Mouse (Mus musculus) activated CD4-positive, CD25-positive, alpha-beta regulatory T cell (primary cell): Measurements from ENCODE around the gene Dgcr2. TPM values are rescaled to one million over a fixed set of nuclear protein-coding genes. Genes with fewer than 3 reads are reported as not detected.

Experiments
- polyA plus RNA-seq, 2 experiments: library from polyadenylated mRNA; unstranded; fragments of 100-300 nt; shearing (Covaris generic); gene quantifications; one replicate each; pipeline ENCODE4 v1.2.1; 2017

Dgcr2 gene
- 10 to 100 TPM; 36.9 to 52.6 TPM for polyA plus RNA-seq

GRCm38 (mm10) chr16:17898462-17898861 lies at the start of gene Dgcr2, which contains the start of gene Tssk2:
TSS of gene Dgcr2 (minus strand) at chr16:17898562.
TSS of gene Tssk2 (plus strand) at chr16:17898637.

GRCm38 (mm10) chr16:17928087-17928580 lies 29.8 kb upstream of the Dgcr2 start, which contains the start of gene Slc25a1:
TSS of gene Slc25a1 (minus strand) at chr16:17928219.

DNA sequence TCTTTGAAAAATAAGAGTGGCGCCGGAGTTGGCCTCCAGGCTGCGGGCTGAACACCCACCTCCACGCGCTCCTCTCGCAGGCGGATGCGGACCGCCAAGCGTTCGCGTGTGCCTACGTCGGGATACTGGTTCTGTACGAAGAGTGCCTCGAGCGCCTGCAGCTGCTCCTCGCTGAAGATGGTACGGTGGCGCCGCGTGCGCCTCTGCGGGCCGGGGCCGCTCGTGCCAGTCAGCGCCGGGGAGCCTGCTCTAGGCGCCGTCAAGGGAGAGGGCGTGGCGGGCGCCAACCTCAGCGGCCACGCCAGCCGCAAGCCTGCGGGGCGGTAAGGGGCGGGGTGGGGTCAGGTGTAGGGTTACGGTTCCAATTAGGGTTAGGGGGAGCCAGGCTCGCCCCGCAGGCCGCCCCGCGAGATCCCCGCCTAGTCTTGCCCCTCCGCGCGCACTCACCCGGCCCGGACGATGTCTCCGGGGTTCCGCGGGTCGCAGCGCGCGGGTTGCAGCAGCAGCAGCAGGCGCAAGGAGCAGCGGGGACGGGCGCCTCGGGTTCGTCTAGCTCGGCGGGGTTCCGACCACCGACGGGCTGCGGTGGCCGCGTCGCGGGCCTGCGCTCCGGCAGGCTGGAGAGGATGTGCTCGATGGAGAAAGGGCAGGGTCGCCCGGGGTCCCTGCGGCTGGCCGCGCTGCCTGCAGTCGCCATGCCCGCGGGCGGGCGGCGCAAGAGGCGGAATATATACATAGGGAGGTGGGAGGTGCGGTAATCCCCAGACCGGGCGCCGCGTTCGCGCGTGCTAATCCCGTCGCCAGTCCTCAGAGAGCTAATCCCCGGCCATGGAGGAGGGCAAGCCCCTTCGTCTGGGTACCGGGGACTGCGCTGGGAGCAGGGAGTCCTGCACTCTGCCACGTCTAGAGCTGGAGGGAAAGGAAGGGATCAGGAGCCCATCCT lies 16.2 kb upstream of the Dgcr2 start, which contains the start of gene Gsc2:
TSS of gene Gsc2 (minus strand) at position 753 of the 943 bp plus-strand sequence.

DNA sequence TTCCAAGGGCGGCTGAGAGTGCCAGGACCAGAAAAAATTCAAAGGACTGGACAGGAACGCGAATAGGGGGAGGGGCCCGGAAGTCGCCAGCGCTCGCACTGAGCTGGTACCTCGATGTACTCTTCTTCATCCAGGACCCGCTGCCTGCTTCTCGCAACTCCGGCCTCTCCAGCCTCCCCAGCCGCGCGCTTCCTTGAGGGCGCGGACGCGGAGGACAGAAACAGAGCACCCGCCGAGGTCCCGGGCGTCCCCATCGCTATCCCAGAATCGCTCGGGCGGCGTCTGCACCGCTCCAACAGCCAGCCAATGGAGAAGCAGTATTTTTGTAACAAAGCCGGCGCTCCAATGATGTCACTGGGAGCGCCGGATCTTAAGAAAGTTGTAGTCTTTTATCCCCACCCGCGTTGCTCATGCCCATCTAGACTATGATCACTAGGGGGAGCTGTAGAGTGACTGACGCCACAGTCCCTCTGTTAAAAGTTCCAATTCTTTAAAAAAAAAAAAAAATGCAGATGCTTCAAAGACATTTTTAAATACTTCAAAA lies 12.8 kb upstream of the Dgcr2 start, which contains the start of gene Ess2:
TSS of gene Ess2 (minus strand) at position 297 of the 544 bp plus-strand sequence.

DNA sequence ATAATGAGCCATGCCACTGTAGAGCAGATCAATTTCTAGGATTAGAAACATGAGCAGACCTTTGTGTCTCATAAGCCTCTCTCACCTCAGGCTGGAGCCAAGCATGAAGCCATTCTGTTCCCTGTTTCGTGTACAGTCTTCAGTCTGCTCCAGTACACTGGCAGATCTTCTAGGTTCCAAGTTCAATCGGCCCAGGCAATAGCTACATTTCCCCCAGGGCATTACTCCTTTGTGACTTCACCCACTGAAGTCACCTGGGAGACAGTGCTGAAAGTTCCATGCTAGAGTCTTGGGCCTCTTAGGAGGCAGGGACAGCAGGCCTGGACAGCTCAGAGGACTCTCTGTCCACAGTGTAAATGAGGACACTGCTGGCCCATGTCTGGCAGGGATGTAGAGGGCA lies 4.4 kb downstream of the Dgcr2 start, which contains the start of gene Tssk1:
TSS of gene Tssk1 (plus strand) at position 301 of the 400 bp plus-strand sequence.

GRCm38 (mm10) chr16:17891567-17891959 lies 6.8 kb downstream of the Dgcr2 start, which contains the start of gene Gm20518:
TSS of gene Gm20518 (minus strand) at chr16:17891671.

DNA sequence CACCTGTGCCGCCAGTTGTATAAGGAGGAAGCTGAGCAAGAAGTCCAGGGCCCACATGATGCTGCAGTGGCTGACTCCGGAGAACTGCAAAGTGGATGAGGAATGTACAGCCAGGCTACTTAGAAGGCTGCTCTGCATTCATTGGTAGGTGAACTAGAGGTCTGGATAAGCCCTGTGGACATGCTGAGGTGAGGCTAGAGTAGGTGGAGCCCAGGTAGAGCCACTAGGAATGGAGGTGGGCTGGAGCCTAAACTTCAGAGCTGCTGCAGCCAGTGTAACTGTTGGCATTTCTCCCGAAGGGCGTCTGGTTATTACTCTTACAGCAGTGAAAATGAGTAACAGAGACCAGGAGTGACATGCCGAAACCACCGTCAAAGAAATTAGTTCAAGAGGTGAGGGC lies 60.3 kb downstream of the Dgcr2 start, which contains the start of gene Car15:
TSS of gene Car15 (minus strand) at position 314 of the 400 bp plus-strand sequence.

DNA sequence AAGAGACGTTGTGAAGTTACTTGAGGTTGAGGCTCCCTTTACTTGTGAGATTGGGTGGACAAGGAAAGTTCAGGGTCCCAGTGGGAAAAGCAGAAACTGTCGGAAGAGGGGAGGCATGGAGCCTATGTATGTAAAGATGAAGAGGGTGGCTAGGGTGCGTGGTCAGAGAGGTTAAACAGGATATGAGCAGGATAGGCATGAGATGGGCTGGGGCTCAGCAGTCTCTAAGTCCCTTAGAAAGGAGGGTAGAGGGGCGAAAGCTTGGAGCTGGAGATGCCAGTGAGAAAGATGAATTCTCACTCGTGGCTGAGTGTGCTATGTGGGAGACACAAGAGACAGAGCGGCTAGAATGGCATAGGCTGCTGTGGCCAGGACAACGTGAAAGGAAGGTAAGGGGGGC lies 65.5 kb downstream of the Dgcr2 start, which contains the start of gene B830017H08Rik:
TSS of gene B830017H08Rik (plus strand) at position 301 of the 400 bp plus-strand sequence.

GRCm38 (mm10) chr16:17796971-17797811 lies 101.2 kb downstream of the Dgcr2 start, which contains the start of gene Scarf2:
TSS of gene Scarf2 (plus strand) at chr16:17797282.

Other genes starting within 250 kb of the Dgcr2 start
- 100 to 1,000 TPM in 1 of 2 experiments, 10 to 100 TPM in 1; 90.2 to 128 TPM for gene Med15, start 165.7 kb downstream of the Dgcr2 start, polyA plus RNA-seq
- gene Klhl22, start 138.9 kb downstream of the Dgcr2 start, polyA plus RNA-seq = 10 to 100 TPM; 11.1 to 14.1 TPM
- gene Scarf2, start 101.3 kb downstream of the Dgcr2 start, polyA plus RNA-seq = under 1 TPM in 1 of 2 experiments, not detected in 1; 0.07 TPM
- gene B830017H08Rik, start 65.4 kb downstream of the Dgcr2 start, polyA plus RNA-seq = not detected
- 1 to 10 TPM; 1.5 to 2.1 TPM for gene Car15, start 60.2 kb downstream of the Dgcr2 start, polyA plus RNA-seq
- under 1 TPM; 0.31 to 0.33 TPM for gene Gm20518, start 6.9 kb downstream of the Dgcr2 start, polyA plus RNA-seq
- not detected for gene Tssk1, start 4.3 kb downstream of the Dgcr2 start, polyA plus RNA-seq
- not detected for gene Tssk2, start 75 bp upstream of the Dgcr2 start, polyA plus RNA-seq
- 10 to 100 TPM; 51.7 to 68.8 TPM for gene Ess2, start 12.8 kb upstream of the Dgcr2 start, polyA plus RNA-seq
- not detected for gene Gsc2, start 16.5 kb upstream of the Dgcr2 start, polyA plus RNA-seq
- gene Slc25a1, start 29.7 kb upstream of the Dgcr2 start, polyA plus RNA-seq = 10 to 100 TPM; 40.7 to 50.5 TPM
- not detected for gene Vpreb2, start 81.9 kb upstream of the Dgcr2 start, polyA plus RNA-seq
- 10 to 100 TPM; 36.6 to 37.8 TPM for gene Dgcr6, start 154.3 kb upstream of the Dgcr2 start, polyA plus RNA-seq
- 1 to 10 TPM; 3.8 to 9.4 TPM for gene Prodh, start 191.6 kb upstream of the Dgcr2 start, polyA plus RNA-seq
- not detected for gene Rtn4r, start 229.1 kb upstream of the Dgcr2 start, polyA plus RNA-seq